Comparison of ENCODE assay signal across 8 mouse cellular contexts in genomic region chr14:47004161-47004560, GRCm38 (mm10).
DNase-seq lines count a peak whose midpoint lies in the region; TF ChIP-seq lines count a peak whose summit lies in the region.

No protein-coding gene starts in this region.

- peak; percentile 46; the same call in 1 of the 2 replicates for TF ChIP-seq CTCF in brain, embryonic 14.5 days (IDR thresholded peaks at IDR 0.05; ENCODE audit: borderline replicate concordance, extremely low read depth, insufficient read depth, insufficient read length)

- intact Hi-C loops in left cerebral cortex, postnatal 4 days (cut with DNase I) = loop anchor here (5.0 kb wide), 1 partner anchor 122 kb away; the partner anchor contains the start of gene Samd4
- intact Hi-C loops in left cerebral cortex, postnatal 14 days (cut with DNase I) = loop anchor here (5.0 kb wide), 1 partner anchor 122 kb away; the partner anchor contains the start of gene Samd4

- peak; percentile 61 to 82 for DNase-seq in adrenal gland, adult (ENCODE audit: inconsistent age in 2 of 2, low spot score in 1 of 2)
- DNase-seq in adrenal gland, adult 2 months = no peak
- peak; percentile 32 for DNase-seq in left cerebral cortex, adult 11 months (ENCODE audit: low spot score)
- no peak for DNase-seq in left cerebral cortex, postnatal 4 days
- DNase-seq in brain, embryonic 14.5 days (ENCODE audit: low read depth) = no peak
- peak; percentile 44 to 50 for DNase-seq in left cerebral cortex, postnatal 14 days (ENCODE audit: low spot score in 2 of 2)
- DNase-seq in natural killer cell, adult 2 months (ENCODE audit: low spot score in 2 of 2) = no peak
- DNase-seq in frontal cortex, postnatal 25 days (ENCODE audit: low spot score in 2 of 2) = no peak

- no peak for TF ChIP-seq POLR2A in brain, embryonic 14.5 days (IDR thresholded peaks at IDR 0.05; ENCODE audit: borderline replicate concordance, extremely low read depth, insufficient read depth, insufficient read length, poor library complexity, severe bottlenecking)

Comparison
In these comparisons a context has a peak if more than half of its experiments do, and no peak if none do; other contexts are left out.
1. DNase-seq: peak in adrenal gland, adult (2 of 2), left cerebral cortex, adult 11 months (single experiment) and left cerebral cortex, postnatal 14 days (2 of 2); none in adrenal gland, adult 2 months (single experiment), left cerebral cortex, postnatal 4 days (single experiment), brain, embryonic 14.5 days (single experiment), natural killer cell, adult 2 months (0 of 2) and frontal cortex, postnatal 25 days (0 of 2).